In the genomic region with DNA sequence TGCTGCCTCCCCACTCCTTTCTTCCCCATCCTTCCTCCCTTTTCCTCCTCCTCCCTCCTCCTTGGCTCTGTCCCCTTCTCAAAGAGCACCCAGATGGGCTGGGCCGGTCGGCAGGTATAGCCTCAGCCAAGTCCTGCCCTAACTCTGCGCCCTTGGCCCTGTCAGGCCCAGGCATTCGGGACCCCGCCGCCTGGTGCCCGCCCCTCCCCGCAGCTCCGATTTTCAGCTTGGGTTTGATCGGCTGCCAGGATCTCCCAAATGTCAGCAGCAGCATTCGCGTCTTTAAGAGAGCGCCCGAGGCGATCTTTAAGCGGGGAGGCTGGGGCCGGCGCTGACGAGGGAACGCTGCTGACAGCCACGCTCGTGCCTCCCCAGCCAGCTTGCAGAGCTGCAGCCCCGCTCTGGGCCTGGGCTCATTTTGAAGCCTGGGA, we compare ENCODE assay signal across 9 mouse cellular contexts.
A peak's percentile ranks its signal among the peaks of the same experiment; 100 is the strongest.
DNase-seq lines count a peak whose midpoint lies in the region; ATAC-seq lines count a peak whose summit lies in the region.
"Had no signal": no experiment of that assay in that cellular context is flagged by ENCODE, and none has a peak within 500 bp of the region (broad histone marks: within the 10 kb centered on the region; RNA-seq: fewer than 3 reads in every experiment).

No protein-coding gene starts in this region.

- intact Hi-C loops in gastrocnemius, postnatal 14 days (cut with DNase I; ENCODE audit: low total_unique reads) = no loop called here
- intact Hi-C loops in heart, postnatal 25 days (cut with DNase I) = no loop called here

- peaks cover 41% of the 10 kb centered on the region for H3K4me1 ChIP-seq in embryonic facial prominence, embryonic 14.5 days (ENCODE audit: control insufficient read depth, insufficient read depth, low read length)
- peaks cover 43% of the 10 kb centered on the region for H3K4me1 ChIP-seq in stomach, embryonic 15.5 days

- no peaks in the 10 kb centered on the region for H3K36me3 ChIP-seq in embryonic facial prominence, embryonic 14.5 days (ENCODE audit: control insufficient read depth, insufficient read depth, low read length)
- no peaks in the 10 kb centered on the region for H3K36me3 ChIP-seq in stomach, embryonic 15.5 days
- H3K36me3 ChIP-seq: G1E had no signal

- peak overlapping the region; percentile 39 for H3K4me2 ChIP-seq in embryonic facial prominence, embryonic 14.5 days (ENCODE audit: low read depth, low read length)
- peak overlapping the region; percentile 39 for H3K4me2 ChIP-seq in stomach, embryonic 15.5 days

- ATAC-seq in embryonic facial prominence, embryonic 14.5 days (ENCODE audit: low read depth) = peak; percentile 72
- ATAC-seq in stomach, embryonic 15.5 days (ENCODE audit: insufficient read depth, low FRiP score, low read depth) = no peak

- peak overlapping the region; percentile 84 for H3K27ac ChIP-seq in embryonic facial prominence, embryonic 14.5 days (replicated peaks; ENCODE audit: low read depth, low read length)
- H3K27ac ChIP-seq in stomach, embryonic 15.5 days = peak overlapping the region; percentile 75

- no peaks in the 10 kb centered on the region for H3K9me3 ChIP-seq in embryonic facial prominence, embryonic 14.5 days (ENCODE audit: control insufficient read depth, low read length)
- H3K9me3 ChIP-seq in stomach, embryonic 15.5 days = no peaks in the 10 kb centered on the region
- H3K9me3 ChIP-seq: G1E had no signal

- H3K9ac ChIP-seq in embryonic facial prominence, embryonic 14.5 days (ENCODE audit: low read depth, low read length) = peak overlapping the region; percentile 47
- H3K9ac ChIP-seq in stomach, embryonic 15.5 days = no peak overlapping the region

- H3K27me3 ChIP-seq in embryonic facial prominence, embryonic 14.5 days (replicated peaks; ENCODE audit: control insufficient read depth, insufficient read depth, low read length) = no peaks in the 10 kb centered on the region
- H3K27me3 ChIP-seq in stomach, embryonic 15.5 days (replicated peaks) = no peaks in the 10 kb centered on the region

- WGBS in embryonic facial prominence, embryonic 14.5 days = 2% methylated on average over 20 of the region's 23 CpGs
- 10% methylated on average over 23 of the region's 23 CpGs for WGBS in stomach, embryonic 15.5 days

- DNase-seq in gastrocnemius, postnatal 14 days = peak; percentile 53
- no peak for DNase-seq in gastrocnemius, adult 18-20 months (ENCODE audit: low spot score)
- peak; percentile 95 for DNase-seq in embryonic facial prominence, embryonic 14.5 days (ENCODE audit: low spot score)
- peak; percentile 43 for DNase-seq in heart, postnatal 25 days (ENCODE audit: low spot score)
- peak; percentile 49 to 62 for DNase-seq in kidney, postnatal 36 days
- DNase-seq in mesoderm, embryonic 11.5 days (ENCODE audit: low read depth, low spot score) = peak; percentile 40
- DNase-seq in thymus, postnatal 14 days = no peak

- no peak overlapping the region for H3K4me3 ChIP-seq in embryonic facial prominence, embryonic 14.5 days (ENCODE audit: low read depth, low read length)
- H3K4me3 ChIP-seq in stomach, embryonic 15.5 days (replicated peaks) = no peak overlapping the region

Comparison
In these comparisons a context has a peak if more than half of its experiments do, and no peak if none do; other contexts are left out.
1. DNase-seq: peak in gastrocnemius, postnatal 14 days (single experiment), embryonic facial prominence, embryonic 14.5 days (single experiment), heart, postnatal 25 days (single experiment), kidney, postnatal 36 days (2 of 2) and mesoderm, embryonic 11.5 days (single experiment); none in gastrocnemius, adult 18-20 months (single experiment) and thymus, postnatal 14 days (single experiment).